17 mouse cellular contexts compared by ENCODE assay signal in the genomic region with DNA sequence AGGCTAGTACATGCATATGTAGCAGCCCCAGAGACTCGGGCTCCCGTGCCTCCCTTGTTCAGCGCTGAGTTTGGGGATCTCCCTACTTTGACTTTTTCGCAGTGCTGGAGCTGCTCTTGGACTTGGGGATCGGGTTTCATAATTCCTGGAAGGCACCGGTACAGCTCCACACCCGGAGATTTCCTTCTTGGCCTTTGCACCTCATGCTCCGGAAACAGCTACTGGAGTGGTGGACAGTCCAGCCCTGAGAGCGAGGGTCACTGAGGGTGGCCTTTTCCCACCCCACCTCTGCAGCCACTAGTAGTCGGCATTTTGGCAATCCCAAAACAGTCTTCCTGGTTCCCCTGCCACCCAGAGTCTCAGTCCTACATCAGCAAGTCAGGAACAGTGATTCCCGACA. TPM values are rescaled to one million over a fixed set of nuclear protein-coding genes. Genes with fewer than 3 reads are reported as not detected.
DNase-seq lines count a peak whose midpoint lies in the region; ATAC-seq and TF ChIP-seq lines count a peak whose summit lies in the region.
"Had no signal": no experiment of that assay in that cellular context is flagged by ENCODE, and none has a peak within 500 bp of the region (broad histone marks: within the 10 kb centered on the region; RNA-seq: fewer than 3 reads in every experiment).

No protein-coding gene starts in this region.

- peaks cover 16% of the 10 kb centered on the region for H3K36me3 ChIP-seq in liver, embryonic 15.5 days (replicated peaks)
- peaks cover 39% of the 10 kb centered on the region for H3K36me3 ChIP-seq in liver, embryonic 12.5 days
- H3K36me3 ChIP-seq in kidney, adult 2 months (ENCODE audit: control insufficient read depth, insufficient read depth, low read length): no peaks in the 10 kb centered on the region; the same call in 1 of the 2 replicates
- peaks cover 16% of the 10 kb centered on the region for H3K36me3 ChIP-seq in liver, postnatal 0 days (replicated peaks; ENCODE audit: insufficient read depth, low read length)
- H3K36me3 ChIP-seq in hindbrain, embryonic 10.5 days: peaks cover 53% of the 10 kb centered on the region

- DNase-seq in heart, adult 11 months: peak; percentile 98
- no peak for DNase-seq in heart, postnatal 4 days
- peak; percentile 91 for DNase-seq in kidney, adult 2 months
- no peak for DNase-seq in liver, postnatal 0 days
- no peak for DNase-seq in cerebellum, adult 18-20 months
- DNase-seq in hindbrain, embryonic 10.5 days (ENCODE audit: low spot score): no peak
- DNase-seq: cerebellum, adult 8-10 months; retina, postnatal 1 day; spleen, adult 18-20 months had no signal

- H3K9me3 ChIP-seq in liver, embryonic 15.5 days (replicated peaks): no peaks in the 10 kb centered on the region
- H3K9me3 ChIP-seq in liver, embryonic 12.5 days (replicated peaks): no peaks in the 10 kb centered on the region
- no peaks in the 10 kb centered on the region for H3K9me3 ChIP-seq in liver, postnatal 0 days (ENCODE audit: low read length)
- H3K9me3 ChIP-seq in hindbrain, embryonic 10.5 days: no peaks in the 10 kb centered on the region
- H3K9me3 ChIP-seq: G1E; heart, embryonic 13.5 days; limb, embryonic 13.5 days; neural tube, embryonic 12.5 days had no signal

- TF ChIP-seq POLR2A in kidney, adult 2 months (IDR thresholded peaks at IDR 0.05; ENCODE audit: low read depth, low read length): no peak

- TF ChIP-seq EP300 in liver, postnatal 0 days (IDR thresholded peaks at IDR 0.05; ENCODE audit: low read depth): no peak

- no peak overlapping the region for H3K4me3 ChIP-seq in liver, embryonic 15.5 days (replicated peaks)
- H3K4me3 ChIP-seq in liver, embryonic 12.5 days: no peak overlapping the region
- no peak overlapping the region for H3K4me3 ChIP-seq in kidney, adult 2 months (ENCODE audit: insufficient read depth, low read depth, low read length)
- H3K4me3 ChIP-seq in liver, postnatal 0 days (ENCODE audit: low read depth, low read length): no peak overlapping the region
- H3K4me3 ChIP-seq in hindbrain, embryonic 10.5 days: no peak overlapping the region
- H3K4me3 ChIP-seq: erythroblast, embryonic 14.5 days; heart, embryonic 13.5 days; limb, embryonic 13.5 days; neural tube, embryonic 12.5 days had no signal

- 66% methylated on average over 11 of the region's 11 CpGs for WGBS in liver, embryonic 15.5 days (ENCODE audit: insufficient replicate concordance)
- 68% methylated on average over 11 of the region's 11 CpGs for WGBS in liver, embryonic 12.5 days (ENCODE audit: insufficient replicate concordance)
- WGBS in kidney, adult 2 months: 23% methylated on average over 11 of the region's 11 CpGs
- WGBS in liver, postnatal 0 days (ENCODE audit: insufficient replicate concordance): 60% methylated on average over 11 of the region's 11 CpGs
- WGBS in hindbrain, embryonic 10.5 days: 76% methylated on average over 11 of the region's 11 CpGs

- H3K9ac ChIP-seq in liver, embryonic 15.5 days: no peak overlapping the region
- no peak overlapping the region for H3K9ac ChIP-seq in liver, embryonic 12.5 days
- no peak overlapping the region for H3K9ac ChIP-seq in liver, postnatal 0 days (replicated peaks)
- H3K9ac ChIP-seq: heart, embryonic 13.5 days; neural tube, embryonic 12.5 days had no signal

- H3K27me3 ChIP-seq in liver, embryonic 15.5 days: no peaks in the 10 kb centered on the region
- H3K27me3 ChIP-seq in liver, embryonic 12.5 days (replicated peaks): no peaks in the 10 kb centered on the region
- no peaks in the 10 kb centered on the region for H3K27me3 ChIP-seq in kidney, adult 2 months (replicated peaks; ENCODE audit: control insufficient read depth, insufficient read depth, low read length)
- H3K27me3 ChIP-seq in liver, postnatal 0 days (ENCODE audit: insufficient read depth, low read length): no peaks in the 10 kb centered on the region
- H3K27me3 ChIP-seq in hindbrain, embryonic 10.5 days (ENCODE audit: insufficient read depth, poor library complexity, severe bottlenecking): no peaks in the 10 kb centered on the region
- H3K27me3 ChIP-seq: heart, embryonic 13.5 days; limb, embryonic 13.5 days; neural tube, embryonic 12.5 days had no signal

- no peak for ATAC-seq in liver, embryonic 15.5 days (ENCODE audit: insufficient read depth)
- ATAC-seq in liver, embryonic 12.5 days: no peak
- no peak for ATAC-seq in liver, postnatal 0 days
- ATAC-seq: midbrain, embryonic 16.5 days had no signal

- no peak overlapping the region for H3K4me2 ChIP-seq in liver, embryonic 15.5 days
- no peak overlapping the region for H3K4me2 ChIP-seq in liver, embryonic 12.5 days
- H3K4me2 ChIP-seq in liver, postnatal 0 days (ENCODE audit: low read depth, low read length): no peak overlapping the region; the same call in 1 of the 2 replicates
- H3K4me2 ChIP-seq: heart, embryonic 13.5 days; limb, embryonic 13.5 days; neural tube, embryonic 12.5 days had no signal

- H3K4me1 ChIP-seq in liver, embryonic 15.5 days (replicated peaks): peaks cover 43% of the 10 kb centered on the region
- H3K4me1 ChIP-seq in liver, embryonic 12.5 days: peaks cover 15% of the 10 kb centered on the region
- peaks cover 15% of the 10 kb centered on the region; the same call in 1 of the 2 replicates for H3K4me1 ChIP-seq in kidney, adult 2 months (ENCODE audit: control insufficient read depth, insufficient read depth, low read length)
- peaks cover 29% of the 10 kb centered on the region for H3K4me1 ChIP-seq in liver, postnatal 0 days (ENCODE audit: insufficient read depth)
- H3K4me1 ChIP-seq in hindbrain, embryonic 10.5 days (replicated peaks): peaks cover 23% of the 10 kb centered on the region

- no peak for TF ChIP-seq CTCF in kidney, adult 2 months (conservative IDR thresholded peaks at IDR 0.05; ENCODE audit: insufficient read depth, insufficient read length, low read depth, low read length)
- TF ChIP-seq CTCF in liver, postnatal 0 days (IDR thresholded peaks at IDR 0.05; ENCODE audit: low read depth): no peak

- H3K27ac ChIP-seq in liver, embryonic 15.5 days (replicated peaks): peak overlapping the region; percentile 1; the same call in 1 of the 2 replicates
- H3K27ac ChIP-seq in liver, embryonic 12.5 days: no peak overlapping the region
- peak overlapping the region; percentile 59 for H3K27ac ChIP-seq in kidney, adult 2 months (ENCODE audit: insufficient read depth, low read depth, low read length)
- peak overlapping the region; percentile 7; the same call in 1 of the 2 replicates for H3K27ac ChIP-seq in liver, postnatal 0 days (ENCODE audit: low read depth)
- H3K27ac ChIP-seq in hindbrain, embryonic 10.5 days: no peak overlapping the region
- H3K27ac ChIP-seq: neural tube, embryonic 12.5 days had no signal

RNA-seq across cellular contexts. Expression of a gene that starts 4.5 kb away (rescaled TPM):
- 10 to 100 TPM; 23.4 to 26.9 TPM for total RNA-seq in heart, postnatal 4 days (2021)
- polyA plus RNA-seq in liver, embryonic 15.5 days (2015; fragmentation: Nextera tagmentation; extraction: Ambion mirVana): 16.0 and 18.3 TPM in 2 replicates
- polyA plus RNA-seq in liver, embryonic 12.5 days (2016; fragmentation: Nextera tagmentation; extraction: Ambion mirVana): 15.0 and 15.8 TPM in 2 replicates
- polyA plus RNA-seq in kidney, adult 2 months (2012; rRNA removed): 69.1 and 71.5 TPM in 2 replicates
- polyA plus RNA-seq in liver, postnatal 0 days (2015; fragmentation: Nextera tagmentation; extraction: Ambion mirVana): 16.7 TPM in 2 replicates
- 20.6 and 24.9 TPM in 2 replicates for polyA plus RNA-seq in hindbrain, embryonic 10.5 days (2016; fragmentation: Nextera tagmentation; extraction: Ambion mirVana)

RNA-seq across cellular contexts. Expression of a gene that starts 15.0 kb away (rescaled TPM):
- 100 to 1,000 TPM; 158 to 160 TPM for total RNA-seq in heart, postnatal 4 days (2021)
- 20.6 and 24.5 TPM in 2 replicates for polyA plus RNA-seq in liver, embryonic 15.5 days (2015; fragmentation: Nextera tagmentation; extraction: Ambion mirVana)
- polyA plus RNA-seq in liver, embryonic 12.5 days (2016; fragmentation: Nextera tagmentation; extraction: Ambion mirVana): 34.6 and 35.5 TPM in 2 replicates
- 88.9 and 99.7 TPM in 2 replicates for polyA plus RNA-seq in kidney, adult 2 months (2012; rRNA removed)
- 19.4 and 22.4 TPM in 2 replicates for polyA plus RNA-seq in liver, postnatal 0 days (2015; fragmentation: Nextera tagmentation; extraction: Ambion mirVana)
- polyA plus RNA-seq in hindbrain, embryonic 10.5 days (2016; fragmentation: Nextera tagmentation; extraction: Ambion mirVana): 16.4 and 19.0 TPM in 2 replicates

RNA-seq across cellular contexts. Expression of a gene that starts 43.7 kb away (rescaled TPM):
- 100 to 1,000 TPM; 117 to 123 TPM for total RNA-seq in heart, postnatal 4 days (2021)
- 32.3 and 33.9 TPM in 2 replicates for polyA plus RNA-seq in liver, embryonic 15.5 days (2015; fragmentation: Nextera tagmentation; extraction: Ambion mirVana)
- polyA plus RNA-seq in liver, embryonic 12.5 days (2016; fragmentation: Nextera tagmentation; extraction: Ambion mirVana): 50.2 and 53.6 TPM in 2 replicates
- polyA plus RNA-seq in kidney, adult 2 months (2012; rRNA removed): 48.4 and 62.4 TPM in 2 replicates
- 35.0 and 36.0 TPM in 2 replicates for polyA plus RNA-seq in liver, postnatal 0 days (2015; fragmentation: Nextera tagmentation; extraction: Ambion mirVana)
- 107 and 122 TPM in 2 replicates for polyA plus RNA-seq in hindbrain, embryonic 10.5 days (2016; fragmentation: Nextera tagmentation; extraction: Ambion mirVana)

RNA-seq across cellular contexts. Expression of a gene that starts 47.4 kb away (rescaled TPM):
- 100 to 1,000 TPM; 150 to 155 TPM for total RNA-seq in heart, postnatal 4 days (2021)
- polyA plus RNA-seq in liver, embryonic 15.5 days (2015; fragmentation: Nextera tagmentation; extraction: Ambion mirVana): 30.7 and 33.1 TPM in 2 replicates
- 65.7 and 69.3 TPM in 2 replicates for polyA plus RNA-seq in liver, embryonic 12.5 days (2016; fragmentation: Nextera tagmentation; extraction: Ambion mirVana)
- polyA plus RNA-seq in kidney, adult 2 months (2012; rRNA removed): 43.8 and 60.3 TPM in 2 replicates
- 30.1 and 36.7 TPM in 2 replicates for polyA plus RNA-seq in liver, postnatal 0 days (2015; fragmentation: Nextera tagmentation; extraction: Ambion mirVana)
- 68.8 and 80.6 TPM in 2 replicates for polyA plus RNA-seq in hindbrain, embryonic 10.5 days (2016; fragmentation: Nextera tagmentation; extraction: Ambion mirVana)

Comparison
In these comparisons a context has a peak if more than half of its experiments do, and no peak if none do; other contexts are left out.
1. DNase-seq: peak in heart, adult 11 months (single experiment) and kidney, adult 2 months (single experiment); none in heart, postnatal 4 days (single experiment), liver, postnatal 0 days (single experiment), cerebellum, adult 18-20 months (0 of 2) and hindbrain, embryonic 10.5 days (single experiment).
2. H3K27ac ChIP-seq: peak in liver, embryonic 15.5 days (single experiment), kidney, adult 2 months (single experiment) and liver, postnatal 0 days (single experiment); none in liver, embryonic 12.5 days (single experiment) and hindbrain, embryonic 10.5 days (single experiment).